Mouse (Mus musculus) liver, embryonic 16.5 days (tissue): Measurements from ENCODE around the gene Dnmbp. TPM values are rescaled to one million over a fixed set of nuclear protein-coding genes. Genes with fewer than 3 reads are reported as not detected.
"Not testable (repeated sequence)": the region's sequence is repeated elsewhere in the genome, so short reads cannot be mapped to it uniquely, and the experiment has no call there.

ENCODE experiments used
- ATAC-seq: fragments of 200-750 bp; cut with Nextera tagmentation; 2 replicates; pipeline ENCODE4 v1.8.0; 2017; ENCODE audit warnings: low read depth, mild to moderate bottlenecking, moderate number of reproducible peaks, moderate library complexity
- H3K27ac ChIP-seq: fragments of 300-500 bp; sonication (generic); 2 replicates; pipeline ENCODE4 v1.5.1; 2014; ENCODE audit warnings: mild to moderate bottlenecking, low read length
- H3K27me3 ChIP-seq: fragments of 300-500 bp; sonication (generic); 2 replicates; pipeline ENCODE4 v1.6.1; 2014; ENCODE audit warnings: low read depth, low read length, mixed read lengths; ENCODE audit not compliant: control insufficient read depth, insufficient read depth
- H3K36me3 ChIP-seq: fragments of 300-500 bp; sonication (generic); 2 replicates; pipeline ENCODE4 v1.6.1; 2014; ENCODE audit warnings: mild to moderate bottlenecking; ENCODE audit not compliant: control insufficient read depth, insufficient read depth
- H3K4me1 ChIP-seq: fragments of 300-500 bp; sonication (generic); 2 replicates; pipeline ENCODE4 v1.6.1; 2014; ENCODE audit warnings: low read depth, low read length, mixed read lengths; ENCODE audit not compliant: control insufficient read depth
- H3K4me2 ChIP-seq: fragments of 300-500 bp; sonication (generic); 2 replicates; pipeline ENCODE4 v1.6.1; 2014; ENCODE audit warnings: low read depth, low read length, mixed read lengths
- H3K4me3 ChIP-seq: fragments of 300-500 bp; sonication (generic); 2 replicates; pipeline ENCODE4 v1.5.1; 2014; ENCODE audit warnings: low read depth, mild to moderate bottlenecking, low read length
- H3K9ac ChIP-seq: fragments of 300-500 bp; sonication (generic); 2 replicates; pipeline ENCODE4 v1.6.1; 2014; ENCODE audit warnings: low read depth, low read length
- H3K9me3 ChIP-seq: fragments of 300-500 bp; sonication (generic); replicated peaks from 2 replicates; pipeline ENCODE4 v1.6.1; 2016; ENCODE audit warnings: low read length; ENCODE audit not compliant: control insufficient read depth
- WGBS: fragments of 180-500 bp; shearing (Covaris S2); extraction: QIAGEN DNeasy Blood & Tissue Kit; methylation state at CpG from one replicate; pipeline ENCODE4 v1.1.7; 2014; ENCODE audit not compliant: insufficient replicate concordance; 5-methylcytosine and 5-hydroxymethylcytosine counted together
- polyA plus RNA-seq: library from polyadenylated mRNA; unstranded; fragments of >200 nt; fragmentation: Nextera tagmentation; extraction: Ambion mirVana; gene quantifications from 2 replicates; pipeline ENCODE4 v1.2.1, GENCODE M21; 2015

The Dnmbp gene
- polyA plus RNA-seq, 1 experiment from 2014 or later: 3.2 TPM

- H3K4me3 ChIP-seq: no peak overlapping the region
- H3K27me3 ChIP-seq: no peaks in the 10 kb centered on the region
- H3K9me3 ChIP-seq: no peaks in the 10 kb centered on the region
- H3K4me1 ChIP-seq: no peaks in the 10 kb centered on the region
- no peak overlapping the region for H3K27ac ChIP-seq
- H3K9ac ChIP-seq: no peak overlapping the region
- no peak for ATAC-seq
- 38% methylated on average over 4 of the region's 4 CpGs for WGBS
- peaks cover 3% of the 10 kb centered on the region for H3K36me3 ChIP-seq
- H3K4me2 ChIP-seq: no peak overlapping the region
These were observed 17.4 kb upstream of the Dnmbp start for GRCm38 (mm10) chr19:43957402-43957801.

GRCm38 (mm10) chr19:43955266-43955665 lies 15.3 kb upstream of the Dnmbp start:
- no peaks in the 10 kb centered on the region for H3K9me3 ChIP-seq
- WGBS: 42% methylated on average over 5 of the region's 5 CpGs
- H3K4me1 ChIP-seq: no peaks in the 10 kb centered on the region
- no peak for ATAC-seq
- H3K9ac ChIP-seq: no peak overlapping the region
- H3K4me3 ChIP-seq: no peak overlapping the region
- H3K27ac ChIP-seq: no peak overlapping the region
- no peak overlapping the region for H3K4me2 ChIP-seq
- H3K36me3 ChIP-seq: no peaks in the 10 kb centered on the region; the same call in 1 of the 2 replicates
- no peaks in the 10 kb centered on the region for H3K27me3 ChIP-seq

GRCm38 (mm10) chr19:43954864-43955263 lies 14.9 kb upstream of the Dnmbp start:
- 32% methylated on average over 4 of the region's 4 CpGs for WGBS
- ATAC-seq: no peak

GRCm38 (mm10) chr19:43952936-43953335 lies 12.9 kb upstream of the Dnmbp start:
- ATAC-seq, H3K27me3 ChIP-seq, H3K36me3 ChIP-seq, H3K9ac ChIP-seq, H3K27ac ChIP-seq, H3K4me1 ChIP-seq, H3K9me3 ChIP-seq, H3K4me2 ChIP-seq, H3K4me3 ChIP-seq: not testable (repeated sequence)
- WGBS: 51% methylated on average over 8 of the region's 8 CpGs

More at GRCm38 (mm10) chr19:43954864-43955263, 14.9 kb upstream of the Dnmbp start:
- Histone ChIP-seq H3K36me3 (no peaks in the 10 kb centered on the region; the same call in 1 of the 2 replicates), H3K9ac (no peak overlapping the region), H3K4me2 (no peak overlapping the region), H3K27me3 (no peaks in the 10 kb centered on the region), H3K9me3 (no peaks in the 10 kb centered on the region), H3K4me1 (no peaks in the 10 kb centered on the region), H3K4me3 (no peak overlapping the region), H3K27ac (no peak overlapping the region)

GRCm38 (mm10) chr19:43949111-43949810 lies 9.3 kb upstream of the Dnmbp start:
- Histone ChIP-seq H3K27ac (no peak overlapping the region), H3K9me3 (no peaks in the 10 kb centered on the region), H3K4me2 (no peak overlapping the region), H3K4me3 (no peak overlapping the region), H3K4me1 (peaks cover 3% of the 10 kb centered on the region; the same call in 1 of the 2 replicates), H3K27me3 (no peaks in the 10 kb centered on the region), H3K9ac (no peak overlapping the region), H3K36me3 (no peaks in the 10 kb centered on the region)
- 15% methylated on average over 12 of the region's 12 CpGs for WGBS
- peak; percentile 37; the same call in 1 of the 2 replicates for ATAC-seq

GRCm38 (mm10) chr19:43944566-43944965 lies 4.6 kb upstream of the Dnmbp start:
- Histone ChIP-seq H3K36me3 (no peaks in the 10 kb centered on the region), H3K4me2 (no peak overlapping the region), H3K4me3 (no peak overlapping the region), H3K9ac (no peak overlapping the region), H3K27me3 (peaks cover 2% of the 10 kb centered on the region; the same call in 1 of the 2 replicates), H3K4me1 (peaks cover 3% of the 10 kb centered on the region), H3K27ac (no peak overlapping the region), H3K9me3 (no peaks in the 10 kb centered on the region)
- ATAC-seq: no peak
- WGBS: 73% methylated on average over 8 of the region's 8 CpGs

- Histone ChIP-seq H3K27me3 (peaks cover 4% of the 10 kb centered on the region; the same call in 1 of the 2 replicates), H3K9ac (no peak overlapping the region), H3K4me3 (no peak overlapping the region), H3K9me3 (no peaks in the 10 kb centered on the region), H3K4me2 (no peak overlapping the region), H3K4me1 (peaks cover 3% of the 10 kb centered on the region; the same call in 1 of the 2 replicates), H3K27ac (no peak overlapping the region), H3K36me3 (no peaks in the 10 kb centered on the region)
- WGBS: 66% methylated on average over 16 of the region's 16 CpGs
- ATAC-seq: no peak
These were observed 3.1 kb upstream of the Dnmbp start for GRCm38 (mm10) chr19:43943076-43943475.

- no peak for ATAC-seq
- Histone ChIP-seq H3K36me3 (no peaks in the 10 kb centered on the region), H3K4me3 (peak overlapping the region; percentile 68), H3K4me2 (peak overlapping the region; percentile 69), H3K27ac (no peak overlapping the region), H3K4me1 (peaks cover 3% of the 10 kb centered on the region; the same call in 1 of the 2 replicates), H3K9ac (peak overlapping the region; percentile 73), H3K27me3 (peaks cover 4% of the 10 kb centered on the region; the same call in 1 of the 2 replicates), H3K9me3 (no peaks in the 10 kb centered on the region)
- WGBS: 20% methylated on average over 16 of the region's 16 CpGs
These were observed 721 bp downstream of the Dnmbp start for GRCm38 (mm10) chr19:43939171-43939768.

GRCm38 (mm10) chr19:43938355-43938754 lies 1.6 kb downstream of the Dnmbp start:
- Histone ChIP-seq H3K9ac (no peak overlapping the region), H3K27ac (no peak overlapping the region), H3K4me2 (no peak overlapping the region), H3K9me3 (no peaks in the 10 kb centered on the region), H3K4me1 (peaks cover 3% of the 10 kb centered on the region; the same call in 1 of the 2 replicates), H3K36me3 (no peaks in the 10 kb centered on the region), H3K4me3 (no peak overlapping the region), H3K27me3 (peaks cover 4% of the 10 kb centered on the region; the same call in 1 of the 2 replicates)
- WGBS: 25% methylated on average over 11 of the region's 11 CpGs
- no peak for ATAC-seq
